Mouse (Mus musculus) frontal cortex, postnatal 25 days (tissue): ENCODE measurements around the gene Hoga1.
"Not testable (repeated sequence)": the region's sequence is repeated elsewhere in the genome, so short reads cannot be mapped to it uniquely, and the experiment has no call there.

Experiments
- DNase-seq, 2 experiments: peaks; one replicate each; pipeline ENCODE4 v3.0.0; 2022; ENCODE audit warnings: low spot score in 2 of 2

The Hoga1 gene

DNA sequence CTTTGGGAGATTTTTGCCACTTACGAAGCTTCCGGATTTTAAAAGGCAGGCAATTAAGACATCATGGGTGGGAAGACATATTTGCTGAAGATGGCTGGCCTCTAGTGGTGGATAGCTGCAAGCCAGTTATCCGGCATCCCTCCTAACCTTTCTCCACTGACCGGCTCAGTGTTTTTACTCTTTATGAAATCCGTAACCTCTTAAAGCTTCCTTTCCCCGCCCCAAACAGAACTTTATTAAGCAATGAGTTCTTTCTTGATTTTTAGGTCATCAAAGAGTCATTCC is 23.8 kb downstream of the Hoga1 start:
- DNase-seq: no peak

DNA sequence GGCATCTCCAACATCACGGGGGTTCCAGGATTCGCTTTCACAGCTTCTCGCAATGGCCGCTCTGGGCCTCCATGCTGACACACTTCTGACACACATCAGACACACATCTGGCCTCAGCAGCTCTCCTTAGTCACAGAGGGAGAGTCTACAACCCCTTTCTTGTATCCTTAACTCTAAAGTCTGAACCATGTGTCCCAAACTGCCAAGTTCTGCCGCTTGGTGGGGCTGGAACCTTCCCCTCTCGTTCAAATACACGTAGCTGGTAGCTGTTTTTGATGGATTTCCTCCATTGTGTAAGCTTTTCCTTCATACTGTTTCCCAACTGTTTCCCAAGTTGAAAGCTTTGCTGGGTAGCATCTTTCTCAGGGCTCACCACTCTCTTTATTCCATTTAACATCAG is 25.8 kb downstream of the Hoga1 start:
- no peak for DNase-seq

- DNase-seq: no peak
Measured at GRCm38 (mm10) chr19:42071886-42072608, 26.6 kb downstream of the Hoga1 start.

DNA sequence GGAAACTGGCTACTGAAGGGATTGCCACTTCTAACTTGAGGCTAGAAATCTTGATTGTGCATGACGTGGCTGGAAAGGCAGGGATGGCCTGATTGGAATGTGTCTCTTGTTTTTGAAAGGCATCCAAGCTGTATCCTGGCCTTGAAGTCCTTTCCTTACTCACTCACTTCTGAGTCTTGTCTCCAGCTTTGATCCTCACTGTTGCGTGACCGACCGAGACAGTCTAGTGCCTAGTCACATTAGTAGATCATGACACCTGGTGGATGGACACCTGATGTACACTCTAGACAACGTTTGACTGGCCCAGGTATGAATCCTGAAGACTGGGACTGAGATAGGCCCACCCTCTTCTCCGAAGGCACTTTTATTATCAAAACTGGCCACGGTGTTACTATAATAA is 27.4 kb downstream of the Hoga1 start:
- DNase-seq: no peak

DNA sequence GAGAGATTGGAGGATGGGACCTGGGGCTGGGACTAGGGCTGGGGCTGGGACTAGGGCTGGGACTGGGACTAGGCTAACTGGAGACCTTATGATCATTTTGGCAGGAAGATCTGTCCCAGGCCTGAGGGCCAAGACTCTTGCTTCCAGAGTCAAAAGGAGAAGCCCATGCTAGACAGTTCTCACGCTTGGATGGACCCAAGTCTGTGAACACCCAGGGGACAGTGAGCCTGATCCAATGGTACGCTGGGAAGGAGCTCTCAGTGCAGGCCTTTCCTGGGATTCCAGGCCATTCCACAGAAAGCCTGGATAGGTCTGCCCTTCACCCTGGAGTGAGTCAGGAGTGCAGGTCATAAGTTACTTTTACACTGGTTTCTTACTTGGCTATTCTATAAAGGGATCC is 29.6 kb downstream of the Hoga1 start:
- DNase-seq: no peak

- no peak for DNase-seq
Measured at GRCm38 (mm10) chr19:42075992-42076391, 30.6 kb downstream of the Hoga1 start.

- no peak for DNase-seq
Measured at GRCm38 (mm10) chr19:42078566-42078965, 33.2 kb downstream of the Hoga1 start.

DNA sequence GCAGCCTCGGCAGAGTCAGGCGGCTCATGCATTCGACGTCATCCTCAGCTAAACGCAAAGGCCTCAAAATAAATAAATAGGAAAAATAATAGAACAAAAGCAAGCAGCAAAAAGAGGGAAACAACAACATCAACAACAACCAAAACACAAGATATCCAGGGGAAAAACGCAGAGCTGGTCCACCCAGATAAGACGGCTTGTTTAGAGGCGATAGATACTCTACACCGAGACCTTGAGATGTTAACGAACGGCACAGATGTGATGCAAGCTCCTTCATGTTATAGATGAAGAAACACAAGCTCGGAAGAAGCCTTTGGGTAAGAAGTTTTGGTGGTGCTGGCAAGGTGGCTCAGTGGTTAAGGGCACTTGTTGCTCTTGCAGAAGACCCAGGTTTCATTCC is 33.6 kb downstream of the Hoga1 start:
- DNase-seq: no peak

- no peak for DNase-seq
Measured at GRCm38 (mm10) chr19:42079950-42080349, 34.5 kb downstream of the Hoga1 start.

DNA sequence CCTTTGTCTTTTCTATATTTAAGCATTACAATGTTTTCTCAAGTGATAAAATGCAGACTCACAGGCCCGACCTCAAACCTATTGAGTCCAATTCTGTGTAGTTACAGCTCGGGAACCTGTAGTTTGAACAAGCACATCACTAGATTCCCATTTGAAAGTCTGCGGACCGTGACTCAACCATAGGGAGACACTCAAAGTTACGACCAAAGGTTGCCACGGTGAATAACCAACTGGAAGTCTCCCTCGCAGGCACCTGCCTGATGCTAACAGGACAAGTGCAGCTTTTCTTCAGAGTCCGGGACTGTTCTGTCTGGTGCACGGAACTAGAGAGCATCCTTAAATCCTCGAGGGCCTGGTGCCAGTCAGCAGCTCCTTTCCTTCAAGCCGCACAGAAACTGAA is 35.1 kb downstream of the Hoga1 start:
- DNase-seq: no peak

- not testable (repeated sequence) for DNase-seq
Measured at GRCm38 (mm10) chr19:42081613-42082012, 36.2 kb downstream of the Hoga1 start.

- DNase-seq: no peak
Measured at GRCm38 (mm10) chr19:42085690-42086089, 40.3 kb downstream of the Hoga1 start.

- DNase-seq: peak; percentile 79 to 82
Measured at GRCm38 (mm10) chr19:42086166-42086565, 40.8 kb downstream of the Hoga1 start, which contains the start of gene Morn4. Morn4 (minus strand) TSS chr19:42086357.

DNA sequence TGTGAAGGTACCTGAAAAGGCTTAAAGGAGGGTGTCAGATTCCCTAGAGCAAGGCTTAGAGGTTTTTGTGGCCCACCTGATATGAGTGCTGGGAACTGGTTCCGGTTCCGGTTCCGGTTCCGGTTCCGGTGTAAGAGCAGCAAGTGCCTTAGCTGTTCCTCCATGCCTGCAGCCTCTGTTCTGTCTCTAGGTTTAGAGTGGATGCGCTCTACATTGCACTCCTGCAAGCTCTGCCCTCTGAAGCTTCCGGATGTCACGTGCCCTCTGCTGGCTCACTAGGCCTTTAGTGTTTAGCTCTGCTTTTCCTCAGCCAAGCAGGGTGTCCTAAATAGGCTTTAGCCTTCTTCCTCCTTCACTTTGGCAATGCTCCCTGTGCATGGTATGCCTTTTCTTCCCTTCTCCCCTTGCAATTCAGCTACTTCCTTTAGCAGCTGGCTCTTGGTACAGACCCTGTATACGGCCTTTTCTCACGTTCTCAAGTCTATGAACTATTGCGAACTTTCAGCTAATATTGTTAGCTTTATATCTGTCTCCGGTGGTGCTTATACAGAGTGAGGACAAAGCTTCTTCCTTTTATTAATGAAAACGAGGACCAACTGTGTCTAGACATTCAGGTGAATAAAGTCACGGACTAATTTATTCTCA is 43.8 kb downstream of the Hoga1 start:
- peak; percentile 23 to 40 for DNase-seq

- peak; percentile 98 to 99 for DNase-seq
Measured at GRCm38 (mm10) chr19:42089748-42090595, 44.6 kb downstream of the Hoga1 start, which contains the start of gene Pi4k2a. Pi4k2a (plus strand) TSS chr19:42090470.

- peak in 1 of 2 experiments; percentile 22 for DNase-seq
Measured at GRCm38 (mm10) chr19:42090637-42091141, 45.3 kb downstream of the Hoga1 start.

DNA sequence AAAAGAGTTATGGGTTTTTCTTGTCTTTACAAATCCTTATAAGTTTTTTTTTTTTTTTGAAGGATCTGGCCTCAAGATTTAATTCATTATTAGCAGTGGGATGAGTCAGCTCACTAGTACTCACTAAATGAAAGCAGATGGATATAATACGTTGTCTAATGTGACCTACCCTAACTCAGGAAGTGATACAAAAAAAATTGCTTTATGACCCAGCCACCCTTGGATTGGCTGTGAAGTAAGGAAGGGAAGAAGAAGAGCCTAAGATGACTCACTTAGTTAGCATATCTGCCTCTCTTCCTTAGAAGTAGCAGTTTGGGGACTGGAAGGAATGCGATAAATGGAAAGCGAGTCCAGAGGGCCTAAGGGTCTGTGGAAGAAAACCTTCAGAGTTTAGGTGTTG is 54.0 kb downstream of the Hoga1 start:
- no peak for DNase-seq

- no peak for DNase-seq
Measured at GRCm38 (mm10) chr19:42104681-42105080, 59.3 kb downstream of the Hoga1 start.

- no peak for DNase-seq
Measured at GRCm38 (mm10) chr19:42115783-42116335, 70.4 kb downstream of the Hoga1 start.

GRCm38 (mm10) chr19:42118142-42118541 is 72.7 kb downstream of the Hoga1 start:
- DNase-seq: no peak

- no peak for DNase-seq
Measured at GRCm38 (mm10) chr19:42118596-42118995, 73.2 kb downstream of the Hoga1 start.

DNA sequence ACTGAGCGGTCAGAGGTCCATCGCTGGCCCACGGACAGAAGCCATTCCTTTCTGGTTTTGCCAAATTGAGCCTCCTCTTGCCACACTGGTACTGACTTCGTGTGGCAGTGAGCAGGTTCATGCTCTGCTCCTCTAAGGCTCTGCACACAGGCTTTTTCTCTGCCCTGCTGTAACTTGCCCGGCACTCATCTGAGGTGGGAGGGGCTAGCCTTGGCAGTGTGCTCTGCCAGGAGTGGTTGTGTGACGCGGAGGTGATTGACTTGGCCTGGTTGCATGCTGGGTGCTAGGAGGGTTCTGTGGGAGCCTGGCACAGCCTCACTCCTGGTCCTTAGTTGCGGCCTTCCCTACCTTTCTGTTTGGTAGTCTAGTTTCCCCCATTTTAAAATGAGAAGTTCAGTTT is 75.0 kb downstream of the Hoga1 start:
- no peak for DNase-seq
